Mouse (Mus musculus) stomach, embryonic 14.5 days (tissue): Measurements from ENCODE around the gene Smim5. TPM values are rescaled to one million over a fixed set of nuclear protein-coding genes. Genes with fewer than 3 reads are reported as not detected.
"Not testable (repeated sequence)": the region's sequence is repeated elsewhere in the genome, so short reads cannot be mapped to it uniquely, and the experiment has no call there.

Experiments
- ATAC-seq: fragments of 200-750 bp; cut with Nextera tagmentation; 2 replicates; pipeline ENCODE4 v1.8.0; 2017; ENCODE audit warnings: low read depth, moderate TSS enrichment; ENCODE audit not compliant: insufficient number of reproducible peaks, insufficient read depth, low FRiP score
- H3K27ac ChIP-seq: fragments of 300-500 bp; sonication (generic); 2 replicates; pipeline ENCODE4 v1.5.1; 2014; ENCODE audit warnings: mild to moderate bottlenecking, low read length, moderate library complexity, mixed read lengths
- H3K27me3 ChIP-seq: fragments of 300-500 bp; sonication (generic); 2 replicates; pipeline ENCODE4 v1.6.1; 2014; ENCODE audit warnings: low read length, control low read depth, mixed read lengths; ENCODE audit not compliant: control insufficient read depth, insufficient read depth
- H3K36me3 ChIP-seq: fragments of 300-500 bp; sonication (generic); 2 replicates; pipeline ENCODE4 v1.6.1; 2014; ENCODE audit warnings: mild to moderate bottlenecking, control low read depth, low read length, moderate library complexity, mixed read lengths; ENCODE audit not compliant: control insufficient read depth, insufficient read depth
- H3K4me1 ChIP-seq: fragments of 300-500 bp; sonication (generic); 2 replicates; pipeline ENCODE4 v1.6.1; 2014; ENCODE audit warnings: low read length, control low read depth, mixed read lengths; ENCODE audit not compliant: control insufficient read depth, insufficient read depth
- H3K4me2 ChIP-seq: fragments of 300-500 bp; sonication (generic); replicated peaks from 2 replicates; pipeline ENCODE4 v1.6.1; 2014; ENCODE audit warnings: low read depth, low read length, control low read depth
- H3K4me3 ChIP-seq: fragments of 300-500 bp; sonication (generic); 2 replicates; pipeline ENCODE4 v1.5.1; 2014; ENCODE audit warnings: low read depth, low read length, control low read depth
- H3K9ac ChIP-seq: fragments of 300-500 bp; sonication (generic); replicated peaks from 2 replicates; pipeline ENCODE4 v1.6.1; 2014; ENCODE audit warnings: low read depth, mild to moderate bottlenecking, control low read depth, low read length, moderate library complexity, mixed read lengths
- H3K9me3 ChIP-seq: fragments of 300-500 bp; sonication (generic); 2 replicates; pipeline ENCODE4 v1.6.1; 2016; ENCODE audit warnings: low read depth, low read length, control low read depth; ENCODE audit not compliant: control insufficient read depth
- WGBS: fragments of 180-500 bp; shearing (Covaris S2); extraction: QIAGEN DNeasy Blood & Tissue Kit; methylation state at CpG from one replicate; pipeline ENCODE4 v1.1.7; 2014; 5-methylcytosine and 5-hydroxymethylcytosine counted together
- polyA plus RNA-seq: library from polyadenylated mRNA; unstranded; fragments of >200 nt; fragmentation: Nextera tagmentation; extraction: Ambion mirVana; gene quantifications from 2 replicates; pipeline ENCODE4 v1.2.1, GENCODE M21; 2014

Smim5 gene
- 2.1 TPM in 2 replicates for polyA plus RNA-seq

DNA sequence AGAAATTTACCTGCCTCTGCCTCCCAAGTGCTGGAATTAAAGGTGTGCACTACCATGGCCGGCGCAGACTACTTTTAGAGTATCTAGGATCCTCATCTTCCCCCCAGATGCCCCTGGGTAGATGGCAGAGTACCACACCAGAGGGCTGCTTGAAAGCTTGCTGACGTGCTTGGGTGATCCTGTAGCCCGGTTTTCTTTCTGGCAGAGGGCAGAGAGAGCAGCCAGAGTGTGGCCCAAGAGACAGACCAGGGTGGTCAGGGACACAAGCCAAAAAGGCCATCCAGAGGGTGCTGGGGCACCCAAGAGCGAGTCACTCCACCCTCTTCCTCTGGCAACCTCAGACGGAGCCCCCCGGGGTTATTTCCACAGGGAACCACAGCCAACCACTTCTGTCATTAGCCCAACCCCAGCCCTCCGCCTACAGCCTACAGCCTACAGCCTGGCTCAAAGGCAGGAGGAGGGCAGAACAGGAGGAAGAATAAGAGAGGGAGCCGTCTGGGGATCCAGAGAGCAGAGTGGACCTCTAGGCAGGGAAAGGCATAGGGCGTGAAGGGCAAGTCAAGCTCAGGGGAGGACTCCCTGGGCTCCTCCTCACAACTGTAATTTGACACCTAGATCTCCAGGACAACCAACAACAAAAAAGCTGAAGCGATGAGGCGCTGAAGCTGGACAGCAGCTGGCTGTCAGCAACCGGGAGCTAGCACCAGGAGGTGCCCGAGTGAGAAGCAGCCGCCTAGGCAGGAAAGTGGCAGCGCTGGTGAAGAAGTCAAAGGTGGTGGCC is at the start of gene Smim5:
Smim5 (plus strand) TSS at position 481 of the 781 bp plus-strand sequence.
- Histone ChIP-seq H3K27me3 (no peaks in the 10 kb centered on the region), H3K4me1 (peaks cover 25% of the 10 kb centered on the region), H3K9me3 (no peaks in the 10 kb centered on the region), H3K27ac (0 out of 2 replicates have a peak within 1 kb of the TSS, but pooled peaks have one; percentile 39), H3K9ac (no peak within 1 kb of the TSS), H3K4me3 (no peak within 1 kb of the TSS), H3K4me2 (no peak within 1 kb of the TSS; the same call in 1 of the 2 replicates), H3K36me3 (no peaks in the 10 kb centered on the region)
- 28% methylated on average over 16 of the region's 16 CpGs for WGBS
- peak; percentile 66 for ATAC-seq

DNA sequence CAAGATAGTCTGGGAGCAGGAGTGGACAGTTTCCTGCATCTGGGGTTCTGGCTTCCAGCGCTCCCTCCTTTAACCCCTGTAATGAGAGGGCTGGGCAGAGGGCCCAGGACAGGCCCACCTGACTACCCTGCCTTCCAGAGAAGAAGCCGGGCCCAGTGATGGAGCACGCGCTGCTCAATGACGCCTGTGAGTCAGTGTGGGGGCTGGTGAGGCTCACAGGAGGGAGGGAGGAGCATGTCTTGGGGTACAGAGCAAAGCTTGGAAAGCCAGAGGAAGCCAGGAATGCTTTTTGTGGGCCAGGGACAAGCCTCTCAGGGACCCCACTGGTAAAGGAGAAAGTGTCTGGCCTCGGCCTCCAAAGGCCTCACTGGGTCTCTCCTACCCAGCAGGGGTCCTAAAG is 45.1 kb upstream of the Smim5 start:
- peaks cover 18% of the 10 kb centered on the region for H3K36me3 ChIP-seq
- ATAC-seq = no peak

DNA sequence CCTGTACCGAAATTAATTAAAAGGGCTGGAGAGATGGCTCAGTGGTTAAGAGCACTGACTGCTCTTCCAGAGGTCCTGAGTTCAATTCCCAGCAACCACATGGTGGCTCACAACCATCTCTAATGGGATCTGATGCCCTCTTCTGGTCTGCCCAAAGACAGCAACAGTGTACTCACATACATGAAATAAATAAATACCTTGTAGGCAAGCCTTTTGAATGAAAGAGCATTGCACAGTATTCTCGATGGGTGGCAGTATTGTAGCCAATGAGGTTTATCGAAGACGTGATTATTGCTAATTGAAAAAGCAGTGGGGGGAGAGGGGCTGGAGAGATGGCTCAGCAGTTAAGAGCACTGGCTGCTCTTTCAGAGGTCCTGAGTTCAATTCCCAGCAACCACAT is 42.6 kb upstream of the Smim5 start:
- H3K4me1 ChIP-seq, H3K27ac ChIP-seq, ATAC-seq, H3K4me2 ChIP-seq, H3K4me3 ChIP-seq, H3K9ac ChIP-seq, H3K9me3 ChIP-seq, H3K36me3 ChIP-seq: not testable (repeated sequence)
- 91% methylated on average over 4 of the region's 4 CpGs for WGBS
- peaks cover 27% of the 10 kb centered on the region for H3K27me3 ChIP-seq

More for the DNA sequence above, 45.1 kb upstream of the Smim5 start:
- peaks cover 19% of the 10 kb centered on the region for H3K27me3 ChIP-seq
- H3K4me1 ChIP-seq = 0 out of 2 replicates have a peak, but pooled peaks cover 5% of the 10 kb centered on the region
- no peak overlapping the region for H3K27ac ChIP-seq
- 78% methylated on average over 6 of the region's 6 CpGs for WGBS
- H3K9ac ChIP-seq = no peak overlapping the region
- no peak overlapping the region for H3K4me3 ChIP-seq
- no peaks in the 10 kb centered on the region for H3K9me3 ChIP-seq
- no peak overlapping the region for H3K4me2 ChIP-seq

DNA sequence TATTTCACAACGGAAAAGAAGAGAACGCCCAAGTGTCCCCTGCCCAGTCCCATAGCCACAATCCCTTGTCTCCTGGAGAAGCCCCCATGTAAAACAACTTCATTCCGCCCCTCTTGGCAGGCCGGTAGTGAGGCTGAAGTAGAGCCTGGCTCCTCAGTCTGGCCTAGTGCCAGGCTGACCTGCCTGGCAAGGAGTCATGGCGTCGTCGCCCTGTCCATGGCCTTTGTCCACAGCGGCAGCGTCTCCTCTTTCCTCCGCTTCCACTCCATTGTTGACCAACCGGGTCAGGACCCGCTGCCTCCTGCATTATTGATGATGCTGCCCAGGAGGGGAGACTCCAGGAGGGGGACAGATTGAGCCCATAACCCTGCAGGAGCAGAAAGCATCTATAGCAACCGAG is 41.8 kb upstream of the Smim5 start:
- Histone ChIP-seq H3K9ac (no peak overlapping the region), H3K4me3 (no peak overlapping the region), H3K27ac (no peak overlapping the region), H3K27me3 (peaks cover 27% of the 10 kb centered on the region), H3K9me3 (no peaks in the 10 kb centered on the region), H3K4me1 (0 out of 2 replicates have a peak, but pooled peaks cover 5% of the 10 kb centered on the region), H3K4me2 (no peak overlapping the region), H3K36me3 (peaks cover 6% of the 10 kb centered on the region; the same call in 1 of the 2 replicates)
- ATAC-seq = no peak
- 53% methylated on average over 13 of the region's 13 CpGs for WGBS

DNA sequence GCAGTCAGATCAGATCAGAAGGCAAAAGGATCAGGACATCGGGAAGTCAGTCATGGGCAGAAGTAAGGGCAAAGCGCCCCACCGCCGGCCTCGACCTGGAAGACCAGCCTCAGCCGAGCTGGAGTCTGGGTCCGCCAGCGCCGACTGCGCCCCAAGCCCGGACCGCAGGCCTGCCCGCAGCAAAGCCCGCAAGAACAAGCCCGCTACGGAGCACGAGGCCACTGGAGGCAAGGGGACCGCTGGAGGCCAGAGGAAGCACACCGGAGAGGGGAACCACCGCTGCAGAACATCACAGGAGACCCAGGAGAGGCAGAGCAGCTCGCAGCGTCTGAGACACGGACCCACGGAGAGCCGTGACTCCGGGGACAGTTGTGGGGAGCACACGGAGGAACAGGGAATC is 41.4 kb upstream of the Smim5 start, which contains the start of gene Myo15b:
Myo15b (plus strand) TSS at position 53 of the 400 bp plus-strand sequence.
- H3K4me2 ChIP-seq = peak within 1 kb of the TSS; percentile 69
- no peak within 1 kb of the TSS for H3K27ac ChIP-seq
- no peaks in the 10 kb centered on the region for H3K9me3 ChIP-seq
- H3K9ac ChIP-seq = peak within 1 kb of the TSS; percentile 42; the same call in 1 of the 2 replicates
- peak within 1 kb of the TSS; percentile 39 for H3K4me3 ChIP-seq
- WGBS = 16% methylated on average over 27 of the region's 27 CpGs
- ATAC-seq = no peak
- peaks cover 27% of the 10 kb centered on the region for H3K27me3 ChIP-seq
- peaks cover 6% of the 10 kb centered on the region; the same call in 1 of the 2 replicates for H3K36me3 ChIP-seq
- H3K4me1 ChIP-seq = 0 out of 2 replicates have a peak, but pooled peaks cover 5% of the 10 kb centered on the region

DNA sequence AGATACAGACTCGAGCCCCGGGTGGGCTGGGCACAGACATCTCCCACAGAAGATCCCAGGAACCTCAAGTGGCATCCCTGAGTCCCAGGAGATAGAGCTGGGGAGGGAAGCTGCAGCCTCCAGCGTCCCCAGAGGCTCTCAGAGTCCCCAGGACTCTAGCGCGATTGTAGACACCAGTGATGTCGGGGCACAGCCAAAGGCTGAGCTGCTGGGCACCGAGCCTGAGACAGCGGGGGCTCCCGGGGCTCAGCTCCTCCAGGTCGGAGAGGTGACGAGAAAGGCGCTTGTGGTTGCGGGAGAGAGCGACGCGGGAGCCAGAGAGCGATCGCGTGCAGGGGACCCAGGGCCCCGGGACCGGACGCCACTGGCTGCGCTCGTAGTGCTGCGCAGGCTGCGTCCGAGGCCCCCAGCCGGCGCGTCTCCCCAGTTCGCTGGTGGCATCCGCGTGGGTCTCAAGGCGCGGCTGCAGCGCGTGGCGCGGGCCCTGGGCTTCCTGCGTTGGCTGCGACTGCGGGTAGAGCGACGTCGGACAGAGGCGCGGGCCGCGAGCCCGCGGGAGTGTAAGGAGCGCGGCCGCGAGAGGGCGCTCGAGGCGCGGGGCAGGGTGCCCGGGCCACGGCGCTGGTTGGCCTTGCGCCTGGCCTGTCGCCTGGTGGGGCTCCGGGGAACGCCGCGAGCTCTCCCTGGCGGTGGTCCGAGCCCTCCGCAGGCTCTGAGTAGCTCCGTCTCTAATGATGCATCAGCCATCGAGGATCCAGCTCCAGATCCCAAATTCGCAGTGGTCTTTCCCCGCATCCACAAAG is 40.4 kb upstream of the Smim5 start:
- ATAC-seq = peak; percentile 83
- peak overlapping the region; percentile 42; the same call in 1 of the 2 replicates for H3K9ac ChIP-seq
- H3K36me3 ChIP-seq = peaks cover 4% of the 10 kb centered on the region; the same call in 1 of the 2 replicates
- peak overlapping the region; percentile 39 for H3K4me3 ChIP-seq
- 2% methylated on average over 64 of the region's 75 CpGs for WGBS
- no peaks in the 10 kb centered on the region for H3K9me3 ChIP-seq
- peaks cover 27% of the 10 kb centered on the region for H3K27me3 ChIP-seq
- H3K4me1 ChIP-seq = 0 out of 2 replicates have a peak, but pooled peaks cover 5% of the 10 kb centered on the region
- H3K4me2 ChIP-seq = peak overlapping the region; percentile 69
- no peak overlapping the region for H3K27ac ChIP-seq

DNA sequence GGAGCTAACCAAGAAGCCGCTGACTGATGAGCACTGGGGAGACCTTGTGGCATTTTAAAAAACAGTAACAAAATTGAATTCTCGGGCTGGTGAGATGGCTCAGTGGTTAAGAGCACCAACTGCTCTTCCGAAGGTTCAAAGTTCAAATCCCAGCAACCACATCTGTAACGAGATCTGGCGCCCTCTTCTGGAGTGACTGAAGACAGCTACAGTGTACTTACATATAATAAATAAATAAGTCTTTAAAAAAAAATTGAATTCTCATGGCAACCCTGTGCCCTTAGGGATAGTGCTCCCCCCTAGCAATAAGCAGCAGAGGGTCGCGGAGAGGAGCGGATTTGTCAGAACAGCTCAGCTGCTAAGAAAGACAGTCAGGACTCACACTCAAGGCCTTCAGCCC is 35.9 kb upstream of the Smim5 start:
- 79% methylated on average over 8 of the region's 8 CpGs for WGBS

DNA sequence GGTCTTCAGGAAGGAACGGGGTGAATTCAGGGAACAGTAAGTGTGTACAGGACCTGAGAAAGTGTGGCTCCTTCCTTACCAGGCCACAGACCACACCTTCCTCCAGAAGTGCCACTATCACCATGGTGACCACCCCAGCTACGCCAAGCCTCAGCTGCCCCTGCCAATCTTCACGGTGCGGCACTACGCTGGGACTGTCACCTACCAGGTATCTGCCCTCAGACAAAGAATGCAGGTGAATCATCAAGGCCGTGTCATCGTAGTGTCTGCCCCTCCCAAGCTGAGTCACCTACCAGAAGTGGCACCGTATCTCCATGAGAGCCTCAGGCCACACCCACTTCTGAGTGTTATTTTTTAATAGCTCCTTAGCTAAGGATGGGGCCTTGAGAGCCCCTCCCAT is 30.4 kb upstream of the Smim5 start:
- no peaks in the 10 kb centered on the region for H3K9me3 ChIP-seq
- no peaks in the 10 kb centered on the region for H3K36me3 ChIP-seq
- H3K9ac ChIP-seq = no peak overlapping the region
- ATAC-seq = peak; percentile 50
- WGBS = 64% methylated on average over 8 of the region's 8 CpGs
- H3K27me3 ChIP-seq = no peaks in the 10 kb centered on the region
- H3K4me1 ChIP-seq = no peaks in the 10 kb centered on the region
- no peak overlapping the region for H3K27ac ChIP-seq
- no peak overlapping the region for H3K4me3 ChIP-seq
- no peak overlapping the region for H3K4me2 ChIP-seq

More for the DNA sequence above, 35.9 kb upstream of the Smim5 start:
- Histone ChIP-seq H3K27ac (no peak overlapping the region), H3K4me1 (0 out of 2 replicates have a peak, but pooled peaks cover 5% of the 10 kb centered on the region), H3K9me3 (no peaks in the 10 kb centered on the region), H3K27me3 (peaks cover 15% of the 10 kb centered on the region), H3K36me3 (no peaks in the 10 kb centered on the region), H3K4me3 (no peak overlapping the region), H3K9ac (no peak overlapping the region), H3K4me2 (no peak overlapping the region)
- no peak for ATAC-seq
